Mouse (Mus musculus): ENCODE data around the gene Slbp.

DNA sequence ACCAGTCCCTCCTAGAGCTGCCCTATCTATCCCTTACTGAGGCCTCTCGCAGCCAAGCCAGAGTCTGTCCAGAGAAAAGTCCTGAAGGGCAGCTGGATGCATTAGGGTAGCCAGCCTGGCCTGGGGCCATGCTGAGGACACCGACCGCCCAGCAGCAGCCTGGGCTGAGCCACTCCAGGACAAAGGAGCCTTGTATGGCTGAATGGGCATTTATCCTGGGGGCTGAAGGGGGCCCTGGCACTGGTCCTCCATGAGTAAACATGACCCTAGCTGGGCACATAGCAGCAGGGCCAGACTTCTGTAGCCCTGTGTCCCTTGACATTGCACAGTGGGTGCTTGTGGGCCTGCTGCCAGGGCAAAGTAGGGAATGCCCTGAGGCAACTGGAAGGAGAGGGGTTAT lies 22.1 kb upstream of the Slbp start:
- TF ChIP-seq CTCF (IDR thresholded peaks at IDR 0.05): no peak
- no peak for TF ChIP-seq EP300 (IDR thresholded peaks at IDR 0.05)

Measured in lung, postnatal 0 days (tissue).